Mouse (Mus musculus) liver, adult 2 months (tissue): Measurements from ENCODE around the gene Tsku.

Source experiments
- CTCF ChIP-seq: fragments of 200-500 bp; IDR thresholded peaks from 2 replicates; pipeline ENCODE4 v1.5.1; 2011; ENCODE audit warnings: low read depth, low read length, control low read depth
- POLR2A ChIP-seq: fragments of 200-500 bp; IDR thresholded peaks from 2 replicates; pipeline ENCODE4 v1.6.1; 2011; ENCODE audit warnings: low read length, control low read depth; ENCODE audit not compliant: insufficient read depth; ENCODE audit errors: extremely low read depth

DNA sequence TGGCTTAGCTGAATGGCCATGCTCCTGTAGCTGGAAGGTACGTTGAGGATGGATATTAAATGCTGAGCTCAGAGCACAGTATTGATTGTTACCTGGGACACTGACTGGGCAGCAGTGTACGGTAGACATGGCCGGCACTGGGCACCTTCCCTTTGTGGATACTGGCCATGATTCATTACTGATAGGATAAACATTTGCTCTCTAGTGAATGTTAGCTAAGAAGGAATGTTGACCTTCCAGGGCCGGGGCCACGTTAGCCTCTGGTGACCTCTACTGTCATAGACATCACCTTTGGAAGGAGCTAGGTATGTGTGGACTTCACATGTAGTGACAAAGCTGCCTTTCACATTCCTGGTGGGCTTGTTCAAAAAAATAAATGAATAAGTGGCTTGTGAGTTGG lies 13.7 kb downstream of the Tsku start:
- TF ChIP-seq CTCF = no peak
- no peak for TF ChIP-seq POLR2A
